Comparison of ENCODE assay signal across 8 mouse cellular contexts in genomic region chr17:84113608-84114278, GRCm38 (mm10).
DNase-seq lines count a peak whose midpoint lies in the region; ATAC-seq and TF ChIP-seq lines count a peak whose summit lies in the region.

No protein-coding gene starts in this region.

- intact Hi-C loops in heart, postnatal 14 days (cut with DNase I): loop anchor here (1.0 to 5.0 kb wide), 5 partner anchors 76 to 273 kb away; no protein-coding TSS in a partner anchor

- TF ChIP-seq RAD21 in MEL (IDR thresholded peaks at IDR 0.05; ENCODE audit: low read depth, low read length): no peak

- peaks cover 0 to 44% of the 10 kb centered on the region in 2 experiments; a peak in 2 of 4 replicates for H3K36me3 ChIP-seq in MEL (ENCODE audit: control insufficient read depth in 1 of 2, insufficient read depth in 2 of 2, low read length in 2 of 2)
- H3K36me3 ChIP-seq in forebrain, embryonic 13.5 days (ENCODE audit: poor library complexity, severe bottlenecking): no peaks in the 10 kb centered on the region
- no peaks in the 10 kb centered on the region for H3K36me3 ChIP-seq in lung, postnatal 0 days (ENCODE audit: insufficient read depth, low read length)

- no peak for TF ChIP-seq EP300 in MEL (IDR thresholded peaks at IDR 0.05; ENCODE audit: low read depth in 1 of 2, low read length in 2 of 2)
- no peak for TF ChIP-seq EP300 in lung, postnatal 0 days (IDR thresholded peaks at IDR 0.05)

- H3K4me2 ChIP-seq in forebrain, embryonic 13.5 days: no peak overlapping the region
- H3K4me2 ChIP-seq in lung, postnatal 0 days (replicated peaks; ENCODE audit: low read depth, low read length): no peak overlapping the region

- H3K9ac ChIP-seq in MEL (ENCODE audit: control insufficient read depth, low read depth, low read length, poor library complexity, severe bottlenecking): peak overlapping the region; percentile 79
- no peak overlapping the region for H3K9ac ChIP-seq in forebrain, embryonic 13.5 days
- H3K9ac ChIP-seq in lung, postnatal 0 days (replicated peaks; ENCODE audit: low read depth): no peak overlapping the region

- H3K27ac ChIP-seq in MEL (ENCODE audit: control insufficient read depth, low read depth, low read length): peak overlapping the region; percentile 93
- H3K27ac ChIP-seq in forebrain, embryonic 13.5 days: no peak overlapping the region
- H3K27ac ChIP-seq in lung, postnatal 0 days (ENCODE audit: low read length): no peak overlapping the region

- WGBS in forebrain, embryonic 13.5 days: 17% methylated on average over 6 of the region's 8 CpGs
- 25% methylated on average over 8 of the region's 8 CpGs for WGBS in lung, postnatal 0 days

- TF ChIP-seq POLR2A in MEL (IDR thresholded peaks at IDR 0.05; ENCODE audit: control insufficient read depth in 1 of 2, insufficient read depth in 1 of 2, low read depth in 1 of 2, low read length in 2 of 2, poor library complexity in 1 of 2): peak in 1 of 2 experiments; percentile 61; a peak in 2 of 4 replicates

- H3K9me3 ChIP-seq in MEL (replicated peaks; ENCODE audit: insufficient read depth, low read length): no peaks in the 10 kb centered on the region
- no peaks in the 10 kb centered on the region for H3K9me3 ChIP-seq in forebrain, embryonic 13.5 days (replicated peaks)
- H3K9me3 ChIP-seq in lung, postnatal 0 days (ENCODE audit: low read length): no peaks in the 10 kb centered on the region

- ATAC-seq in forebrain, embryonic 13.5 days: peak; percentile 64
- peak; percentile 67 for ATAC-seq in lung, postnatal 0 days

- H3K4me1 ChIP-seq in MEL (ENCODE audit: control insufficient read depth in 1 of 2, insufficient read depth in 2 of 2, low read length in 2 of 2): peaks cover 19 to 58% of the 10 kb centered on the region in 2 experiments
- peaks cover 17% of the 10 kb centered on the region; the same call in 1 of the 2 replicates for H3K4me1 ChIP-seq in forebrain, embryonic 13.5 days
- peaks cover 15% of the 10 kb centered on the region; the same call in 1 of the 2 replicates for H3K4me1 ChIP-seq in lung, postnatal 0 days (ENCODE audit: insufficient read depth, low read depth, low read length)

- peaks cover 6% of the 10 kb centered on the region; the same call in 1 of the 2 replicates for H3K79me2 ChIP-seq in MEL (ENCODE audit: control insufficient read depth, insufficient read depth, low read length, poor library complexity)

- H3K27me3 ChIP-seq in MEL (ENCODE audit: control insufficient read depth in 1 of 2, insufficient read depth in 2 of 2, low read length in 2 of 2): no peaks in the 10 kb centered on the region
- no peaks in the 10 kb centered on the region for H3K27me3 ChIP-seq in forebrain, embryonic 13.5 days
- no peaks in the 10 kb centered on the region for H3K27me3 ChIP-seq in lung, postnatal 0 days (replicated peaks; ENCODE audit: insufficient read depth, low read length)

- peak overlapping the region in 1 of 2 experiments; percentile 24; a peak in 1 of 4 replicates for H3K4me3 ChIP-seq in MEL (ENCODE audit: control insufficient read depth in 1 of 2, insufficient read depth in 1 of 2, low read depth in 2 of 2, low read length in 2 of 2)
- no peak overlapping the region for H3K4me3 ChIP-seq in forebrain, embryonic 13.5 days
- no peak overlapping the region for H3K4me3 ChIP-seq in lung, postnatal 0 days (ENCODE audit: low read depth, low read length)

- DNase-seq in MEL (ENCODE audit: low read depth, low spot score): peak; percentile 97
- DNase-seq in c-Kit-positive CD71-negative TER-119-negative erythroid progenitor cells, embryonic 14.5 days (ENCODE audit: low read depth): peak; percentile 80
- DNase-seq in heart, postnatal 14 days: peak; percentile 94
- DNase-seq in layer of hippocampus, postnatal 10 days (ENCODE audit: low spot score in 2 of 2): peak; percentile 72 to 84
- peak; percentile 90 for DNase-seq in lung, postnatal 0 days (ENCODE audit: low spot score)
- peak; percentile 61 for DNase-seq in right cerebral cortex, adult 18-20 months
- DNase-seq in urinary bladder, adult 18-20 months (ENCODE audit: low spot score in 2 of 2): peak; percentile 84

- peak in 2 of 3 experiments; percentile 74 to 92; a peak in 4 of 6 replicates for TF ChIP-seq CTCF in MEL (IDR thresholded peaks at IDR 0.05 in 2 of 3, conservative IDR thresholded peaks at IDR 0.05 in 1 of 3; ENCODE audit: control insufficient read depth in 1 of 3, insufficient read depth in 1 of 3, low read depth in 2 of 3, low read length in 3 of 3, poor library complexity in 1 of 3, severe bottlenecking in 1 of 3)
- peak; percentile 95 for TF ChIP-seq CTCF in lung, postnatal 0 days (IDR thresholded peaks at IDR 0.05)

TF ChIP-seq in MEL, 35 proteins besides CTCF, POLR2A, EP300 and RAD21:
- no peak for TF ChIP-seq CHD2 (IDR thresholded peaks at IDR 0.05; ENCODE audit: low read length)
- no peak for TF ChIP-seq GABPA (IDR thresholded peaks at IDR 0.05; ENCODE audit: low read depth, low read length)
- peak; percentile 85 for TF ChIP-seq TAL1 (IDR thresholded peaks at IDR 0.05; ENCODE audit: low read length)
- no peak for TF ChIP-seq SMC3 (IDR thresholded peaks at IDR 0.05; ENCODE audit: low read depth, low read length)
- TF ChIP-seq UBTF (IDR thresholded peaks at IDR 0.05; ENCODE audit: borderline replicate concordance, insufficient read depth, low read depth, low read length): peak; percentile 51; the same call in 1 of the 2 replicates
- peak; percentile 66; the same call in 1 of the 2 replicates for TF ChIP-seq TBP (IDR thresholded peaks at IDR 0.05; ENCODE audit: low read depth, low read length)
- TF ChIP-seq RCOR1 (IDR thresholded peaks at IDR 0.05; ENCODE audit: low read depth, low read length): no peak
